Mouse (Mus musculus) heart, postnatal 4 days (tissue): ENCODE measurements around the gene Ubqln5. TPM values are rescaled to one million over a fixed set of nuclear protein-coding genes. Genes with fewer than 3 reads are reported as not detected.

Experiments
- DNase-seq: peaks from one replicate; pipeline ENCODE4 v3.0.0; 2021
- total RNA-seq, 2 experiments: library from RNA; stranded (reverse); gene quantifications; 2 replicates each; pipeline ENCODE4 v1.2.3; 2021

Gene Ubqln5
- total RNA-seq = not detected

DNA sequence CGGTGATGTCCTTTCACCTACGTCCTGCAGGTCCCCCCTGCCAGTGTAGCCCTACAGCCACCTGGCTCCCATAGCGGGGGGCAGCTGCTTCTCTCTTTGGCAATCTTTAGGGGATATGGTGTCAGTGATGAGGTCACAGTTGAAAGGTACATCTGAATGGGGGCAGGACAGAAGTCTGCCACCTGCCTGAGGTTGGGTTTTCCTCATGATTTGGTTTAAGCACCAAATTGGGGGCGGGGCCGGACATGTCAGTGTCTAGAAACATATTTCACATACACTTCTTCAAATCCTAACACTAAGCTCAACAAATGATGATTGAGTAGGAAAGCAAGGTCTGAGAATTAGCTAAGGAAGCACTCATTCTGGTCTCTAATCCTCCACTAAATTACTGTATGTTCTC is at the start of gene Ubqln5:
Ubqln5 (minus strand) TSS at position 101 of the 400 bp plus-strand sequence.
- no peak for DNase-seq

DNA sequence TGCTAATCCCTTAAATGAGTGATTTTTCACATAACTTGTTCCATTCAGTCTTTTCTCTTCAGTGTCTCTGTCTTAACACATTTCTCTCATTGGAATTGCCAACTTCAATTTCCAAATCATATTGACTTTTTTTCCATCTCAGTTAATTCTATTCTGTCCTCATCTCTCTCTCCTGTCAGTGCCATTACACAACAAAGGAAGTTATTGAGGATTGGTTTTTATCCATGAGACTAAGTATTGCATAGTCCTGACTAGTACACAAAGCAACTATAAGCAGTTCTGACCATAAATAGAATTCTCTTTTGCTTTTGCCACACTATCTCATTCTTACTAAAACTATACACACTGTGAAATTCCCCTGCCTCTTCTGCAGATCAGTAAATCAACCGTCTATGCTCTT is 49.4 kb upstream of the Ubqln5 start:
- DNase-seq = no peak

DNA sequence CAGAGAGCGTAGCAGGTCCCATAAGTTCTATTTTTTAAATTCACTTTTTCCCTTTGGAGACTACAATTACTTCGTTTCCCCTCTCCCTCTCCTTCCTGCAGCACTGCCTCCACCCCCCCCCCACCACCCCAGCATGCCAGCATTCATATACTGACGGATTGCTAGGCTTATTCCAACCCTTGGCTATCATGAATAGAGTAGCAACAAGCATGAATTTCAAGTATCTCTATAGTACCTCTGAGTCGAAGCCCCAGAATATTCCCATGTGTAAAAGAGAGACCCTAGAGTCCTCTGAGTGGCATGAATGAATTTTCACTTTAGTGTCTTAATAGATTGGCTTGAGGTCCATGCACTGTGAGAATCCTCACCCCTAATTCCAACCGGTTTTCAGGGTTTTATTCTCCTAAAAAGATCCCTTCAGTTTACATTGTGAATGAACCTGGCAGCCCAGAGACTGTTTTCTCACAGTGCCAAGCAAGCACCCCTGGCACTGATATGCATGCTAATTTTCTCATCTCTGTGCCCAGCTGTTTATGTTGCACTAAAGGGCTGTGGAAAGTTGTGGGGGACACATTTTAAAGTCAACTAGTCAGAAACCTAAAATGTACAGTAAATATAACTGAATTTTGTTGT is 48.9 kb upstream of the Ubqln5 start:
- DNase-seq = no peak

DNA sequence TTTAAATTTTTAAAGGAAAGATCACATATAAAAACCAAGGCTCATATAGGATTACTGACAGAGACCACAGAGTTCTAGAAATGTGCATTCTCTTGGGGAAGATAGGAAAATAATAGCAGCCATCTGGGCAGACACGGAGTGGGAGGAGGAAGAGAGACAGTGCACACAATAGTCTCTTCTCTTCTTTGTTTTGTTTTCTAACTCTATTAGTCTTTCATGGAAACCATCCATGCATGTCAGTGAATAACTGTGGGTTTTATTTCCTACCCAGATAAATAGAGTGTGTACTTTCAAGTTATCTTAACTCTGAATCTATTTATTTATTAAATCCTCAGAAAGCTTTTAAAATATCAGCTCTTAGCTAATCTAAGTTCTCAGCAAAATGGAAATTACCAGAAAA is 45.5 kb upstream of the Ubqln5 start:
- DNase-seq = no peak

DNA sequence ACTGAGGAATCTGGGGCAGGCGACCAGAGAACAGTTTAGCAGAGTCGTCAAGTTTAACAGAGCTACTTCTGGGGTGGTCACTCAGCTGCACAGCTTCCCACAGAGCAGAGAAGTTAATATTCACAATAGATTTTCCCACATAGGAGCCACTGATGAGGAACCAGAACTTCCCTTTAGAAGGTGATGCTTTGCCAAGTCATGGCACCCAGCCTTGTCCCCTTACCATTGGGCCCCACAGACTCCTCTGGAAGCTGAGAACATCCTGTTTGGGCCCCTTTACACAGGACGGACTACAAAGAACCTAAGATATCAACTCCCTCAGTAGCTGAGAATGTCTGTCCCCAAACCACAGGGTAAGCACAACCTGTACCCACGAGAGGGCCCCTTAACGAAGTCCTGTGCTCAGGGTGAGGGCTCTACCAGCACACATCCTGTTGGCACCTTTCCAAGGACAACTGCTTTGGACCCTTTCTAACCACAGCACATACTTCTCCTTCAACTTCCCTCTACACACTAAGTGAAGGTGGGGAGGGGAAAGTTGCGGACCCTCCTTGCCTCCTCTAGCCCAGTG is 40.1 kb upstream of the Ubqln5 start:
- no peak for DNase-seq

DNA sequence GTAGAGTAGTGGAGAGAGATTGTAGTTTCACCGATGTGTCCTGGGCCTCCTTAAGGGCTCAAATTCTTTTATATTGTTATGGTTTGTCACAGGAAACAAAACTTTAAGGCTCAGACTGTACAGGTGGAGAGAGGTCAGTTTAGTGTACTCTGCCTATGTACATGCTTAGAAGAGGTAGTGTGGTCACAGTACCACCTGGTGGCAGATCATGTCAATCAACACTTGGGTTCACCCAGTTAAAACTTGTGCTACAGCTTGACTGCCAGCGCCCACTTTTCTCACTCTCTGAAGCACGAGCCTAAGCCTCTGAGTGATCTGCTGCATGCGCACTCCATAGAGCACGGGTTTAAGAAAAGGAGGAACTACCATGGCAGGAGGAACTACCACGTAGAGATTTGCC is 37.5 kb upstream of the Ubqln5 start:
- no peak for DNase-seq

DNA sequence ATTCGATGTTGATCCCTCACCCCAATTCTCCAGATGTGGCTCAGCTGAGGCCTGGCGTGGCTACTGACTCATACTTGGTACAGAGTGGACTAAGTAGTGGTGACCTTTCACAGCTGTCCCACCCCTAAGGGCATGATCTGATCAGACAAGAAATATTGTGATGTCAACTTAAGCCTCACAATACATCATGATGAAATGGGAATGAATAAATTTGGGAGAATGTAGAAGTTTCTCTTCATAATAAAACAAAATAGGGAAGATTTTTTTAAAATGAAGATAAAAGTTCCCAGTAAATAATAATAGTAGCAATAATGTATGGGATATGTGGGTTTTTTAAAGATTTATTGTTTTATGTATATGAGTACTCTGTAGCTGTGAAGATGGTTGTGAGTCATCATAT is 20.8 kb upstream of the Ubqln5 start, which contains the start of gene Ubqlnl:
Ubqlnl (minus strand) TSS at position 101 of the 400 bp plus-strand sequence.
- no peak for DNase-seq

DNA sequence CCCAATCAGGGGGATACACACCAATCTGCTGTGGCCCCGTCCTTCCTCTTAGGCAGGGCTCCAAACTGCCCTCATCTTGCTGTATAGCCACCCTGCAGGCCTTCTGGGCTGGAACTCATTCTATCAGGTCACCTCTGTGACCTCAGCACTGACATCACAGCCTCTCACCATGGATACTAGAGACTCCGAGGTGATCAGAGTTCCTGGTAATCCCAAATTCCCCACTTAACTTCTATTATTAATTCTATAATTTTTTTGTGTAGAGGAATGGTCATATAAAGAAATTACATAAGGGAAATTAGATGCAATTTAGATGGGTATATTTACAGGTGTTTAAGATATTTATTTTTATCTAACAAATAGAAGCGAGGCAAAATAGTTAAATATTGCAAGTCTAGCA is 13.6 kb upstream of the Ubqln5 start, which contains the start of gene Ubqln3:
Ubqln3 (minus strand) TSS at position 101 of the 400 bp plus-strand sequence.
- no peak for DNase-seq

DNA sequence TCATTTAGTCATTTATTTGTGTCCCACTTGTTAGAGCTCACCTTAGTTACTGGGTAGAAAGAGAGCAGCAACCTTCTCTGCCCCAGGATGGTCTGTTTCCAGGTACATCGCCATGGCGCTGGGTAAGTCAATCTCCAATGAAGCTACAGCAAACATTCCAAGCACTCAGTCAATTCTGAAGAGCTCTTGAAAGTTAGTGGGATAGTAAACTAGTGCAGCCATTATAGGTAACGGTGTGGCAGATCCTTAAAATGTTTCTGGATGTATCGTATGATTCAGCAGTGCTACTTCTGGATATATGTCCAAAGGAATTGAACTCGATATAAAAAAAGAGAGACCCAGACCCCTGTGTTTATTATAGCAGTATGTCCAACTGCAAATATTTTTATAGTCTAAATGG is 7.7 kb upstream of the Ubqln5 start, which contains the start of gene Olfr643:
Olfr643 (minus strand) TSS at position 101 of the 400 bp plus-strand sequence.
- no peak for DNase-seq

DNA sequence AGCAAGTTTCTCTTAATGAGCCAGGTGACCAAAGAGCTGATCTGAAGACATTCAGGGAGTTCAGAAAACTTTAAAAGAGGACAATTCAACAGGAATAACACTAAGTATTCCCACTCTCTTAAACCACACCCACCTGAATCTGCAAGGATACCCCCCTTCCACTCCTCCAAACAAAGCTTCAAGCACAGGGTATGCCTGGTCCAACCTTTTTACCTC is 25.0 kb downstream of the Ubqln5 start, which contains the start of gene Olfr646:
Olfr646 (plus strand) TSS at position 117 of the 216 bp plus-strand sequence.
- DNase-seq = no peak

DNA sequence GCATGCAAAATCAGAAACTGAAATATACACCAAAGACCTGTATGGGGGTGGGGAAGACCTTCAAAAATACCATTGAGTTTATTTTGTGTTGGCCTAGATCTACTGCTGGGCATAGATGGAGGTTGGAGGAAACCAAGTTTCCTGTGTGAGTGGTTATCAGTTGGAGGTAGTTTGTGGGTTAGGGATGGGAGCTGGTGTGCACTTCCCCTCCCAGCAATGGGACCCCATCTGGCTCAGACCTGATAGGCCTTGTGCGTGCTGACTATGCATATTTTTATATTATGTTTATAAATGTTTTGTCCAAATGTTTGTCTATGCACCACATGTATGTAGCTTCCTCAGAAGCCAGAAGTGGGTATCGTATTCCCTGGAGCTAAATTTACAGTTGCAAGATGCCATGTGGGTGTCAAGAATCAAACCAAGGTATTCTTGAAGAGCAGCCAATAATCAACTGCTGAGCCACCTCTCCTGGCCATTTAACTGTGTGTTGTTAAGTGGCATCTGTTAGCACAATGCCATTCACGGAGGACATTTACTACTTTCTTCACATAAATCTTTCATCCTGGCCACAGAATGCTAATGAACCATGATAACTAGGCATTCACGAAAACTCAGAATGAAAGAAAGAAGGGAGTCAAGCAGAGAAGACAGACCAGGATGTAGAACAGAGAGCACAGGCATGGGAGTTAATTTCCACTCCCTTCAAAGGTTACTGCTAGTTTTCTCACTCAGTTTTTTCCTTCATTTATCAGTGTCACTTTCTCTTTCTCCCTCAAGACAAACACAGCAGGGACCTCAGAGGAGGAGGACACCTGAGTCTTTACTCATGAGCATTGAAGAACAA is 25.5 kb downstream of the Ubqln5 start:
- DNase-seq = no peak

DNA sequence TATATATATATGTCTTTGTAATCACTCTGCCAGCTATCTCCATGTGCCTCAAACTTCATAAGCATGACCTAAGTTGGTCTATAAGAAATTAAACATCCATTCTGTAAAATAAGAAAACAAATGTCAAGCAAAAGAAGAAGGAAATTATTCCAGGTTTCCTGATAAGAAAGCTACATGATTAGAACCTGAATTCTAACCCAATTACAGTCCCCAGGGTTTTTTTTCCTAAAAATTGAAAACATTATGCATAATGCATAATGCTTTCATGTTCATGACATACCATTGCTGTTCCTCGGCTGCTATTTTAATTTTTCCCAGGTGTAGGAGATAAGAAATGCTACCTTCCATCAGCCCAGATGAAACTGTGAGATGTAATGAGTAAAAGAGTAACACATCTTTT is 44.3 kb downstream of the Ubqln5 start, which contains the start of gene Olfr645:
Olfr645 (minus strand) TSS at position 101 of the 400 bp plus-strand sequence.
- no peak for DNase-seq

Other genes starting within 250 kb of the Ubqln5 start
- not detected for gene Olfr66, start 243.6 kb downstream of the Ubqln5 start, total RNA-seq
- gene Olfr64, start 235.3 kb downstream of the Ubqln5 start, total RNA-seq = not detected
- not detected for gene Olfr65, start 226.3 kb downstream of the Ubqln5 start, total RNA-seq
- not detected for gene Olfr631, start 201.0 kb downstream of the Ubqln5 start, total RNA-seq
- not detected for gene Olfr632, start 195.5 kb downstream of the Ubqln5 start, total RNA-seq
- not detected for gene Olfr633, start 185.4 kb downstream of the Ubqln5 start, total RNA-seq
- gene Olfr635, start 158.7 kb downstream of the Ubqln5 start, total RNA-seq = under 1 TPM in 1 of 2 experiments, not detected in 1; 0.05 TPM
- not detected for gene Olfr638, start 131.1 kb downstream of the Ubqln5 start, total RNA-seq
- under 1 TPM in 1 of 2 experiments, not detected in 1; 0.05 TPM for gene Olfr639, start 112.5 kb downstream of the Ubqln5 start, total RNA-seq
- not detected for gene Olfr640, start 104.3 kb downstream of the Ubqln5 start, total RNA-seq
- gene Olfr641, start 94.4 kb downstream of the Ubqln5 start, total RNA-seq = not detected
- not detected for gene Olfr642, start 77.2 kb downstream of the Ubqln5 start, total RNA-seq
- gene 4930516K23Rik, start 68.4 kb downstream of the Ubqln5 start, total RNA-seq = not detected
- not detected for gene Olfr644, start 58.0 kb downstream of the Ubqln5 start, total RNA-seq
- gene Olfr645, start 44.4 kb downstream of the Ubqln5 start, total RNA-seq = not detected
- not detected for gene Olfr646, start 25.0 kb downstream of the Ubqln5 start, total RNA-seq
- not detected for gene Olfr643, start 7.6 kb upstream of the Ubqln5 start, total RNA-seq
- not detected for gene Ubqln3, start 13.5 kb upstream of the Ubqln5 start, total RNA-seq
- not detected for gene Ubqlnl, start 20.7 kb upstream of the Ubqln5 start, total RNA-seq
- gene Olfm5, start 35.0 kb upstream of the Ubqln5 start, total RNA-seq = not detected
- under 1 TPM in 1 of 2 experiments, not detected in 1; 0.11 TPM for gene Olfr648, start 53.6 kb upstream of the Ubqln5 start, total RNA-seq
- gene Olfr649, start 66.2 kb upstream of the Ubqln5 start, total RNA-seq = not detected
- gene Trim6, start 89.0 kb upstream of the Ubqln5 start, total RNA-seq = 1 to 10 TPM; 1.2 to 1.7 TPM
- 1 to 10 TPM; 3.2 TPM for gene Trim34a, start 114.6 kb upstream of the Ubqln5 start, total RNA-seq
- 1 to 10 TPM; 1.7 to 2.1 TPM for gene Trim5, start 158.3 kb upstream of the Ubqln5 start, total RNA-seq
- 1 to 10 TPM; 5.9 to 7.5 TPM for gene Trim12a, start 185.6 kb upstream of the Ubqln5 start, total RNA-seq
- gene Trim34b, start 199.6 kb upstream of the Ubqln5 start, total RNA-seq = under 1 TPM; 0.16 to 0.21 TPM
- 1 to 10 TPM; 3.8 to 4.2 TPM for gene Trim12c, start 223.5 kb upstream of the Ubqln5 start, total RNA-seq
- under 1 TPM in 1 of 2 experiments, not detected in 1; 0.11 TPM for gene Trim30b, start 240.1 kb upstream of the Ubqln5 start, total RNA-seq